ENCODE assay signal across 14 mouse cellular contexts in genomic region chr17:33713271-33713670, GRCm38 (mm10). TPM values are rescaled to one million over a fixed set of nuclear protein-coding genes. Genes with fewer than 3 reads are reported as not detected.
DNase-seq lines count a peak whose midpoint lies in the region; ATAC-seq and TF ChIP-seq lines count a peak whose summit lies in the region.
"Had no signal": no experiment of that assay in that cellular context is flagged by ENCODE, and none has a peak within 500 bp of the region (broad histone marks: within the 10 kb centered on the region; RNA-seq: fewer than 3 reads in every experiment).

No protein-coding gene starts in this region.

- H3K4me1 ChIP-seq in intestine, embryonic 15.5 days (replicated peaks) = no peaks in the 10 kb centered on the region
- H3K4me1 ChIP-seq in intestine, postnatal 0 days (replicated peaks; ENCODE audit: control insufficient read depth, insufficient read depth, low read length) = no peaks in the 10 kb centered on the region
- H3K4me1 ChIP-seq in liver, embryonic 13.5 days (replicated peaks) = peaks cover 83% of the 10 kb centered on the region

- H3K27ac ChIP-seq in intestine, embryonic 15.5 days = no peak overlapping the region
- no peak overlapping the region for H3K27ac ChIP-seq in intestine, postnatal 0 days (ENCODE audit: low read depth, low read length)
- H3K27ac ChIP-seq in liver, embryonic 13.5 days = peak overlapping the region; percentile 97
- H3K27ac ChIP-seq in gastrocnemius, adult 2 months = no peak overlapping the region
- H3K27ac ChIP-seq: forebrain, embryonic 12.5 days had no signal

- no peaks in the 10 kb centered on the region for H3K27me3 ChIP-seq in intestine, embryonic 15.5 days (replicated peaks)
- H3K27me3 ChIP-seq in intestine, postnatal 0 days (replicated peaks; ENCODE audit: control insufficient read depth, insufficient read depth, low read length) = no peaks in the 10 kb centered on the region
- H3K27me3 ChIP-seq in liver, embryonic 13.5 days = no peaks in the 10 kb centered on the region
- H3K27me3 ChIP-seq: forebrain, embryonic 12.5 days had no signal

- 68% methylated on average over 5 of the region's 5 CpGs for WGBS in intestine, embryonic 15.5 days
- WGBS in intestine, postnatal 0 days = 74% methylated on average over 5 of the region's 5 CpGs
- WGBS in liver, embryonic 13.5 days (ENCODE audit: insufficient replicate concordance) = 17% methylated on average over 5 of the region's 5 CpGs

- 0 out of 2 replicates have a peak, but pooled peaks have one; percentile 60 for ATAC-seq in intestine, embryonic 15.5 days
- no peak for ATAC-seq in intestine, postnatal 0 days
- ATAC-seq in liver, embryonic 13.5 days (ENCODE audit: low read depth) = peak; percentile 92

- peak; percentile 89 for DNase-seq in c-Kit-positive CD71-positive TER-119-positive erythroid progenitor cells, embryonic 14.5 days (ENCODE audit: low spot score)
- peak; percentile 86 for DNase-seq in liver, embryonic 13.5 days
- DNase-seq in spleen, postnatal 4 days (ENCODE audit: low spot score in 2 of 2) = peak; percentile 71 to 78
- DNase-seq in gastrocnemius, adult 2 months = no peak
- DNase-seq in cerebellum, postnatal 14 days = no peak
- DNase-seq in urinary bladder, postnatal 10 days (ENCODE audit: low spot score) = no peak
- DNase-seq: gastrocnemius, postnatal 14 days; heart, postnatal 4 days; right cerebral cortex, adult 18-20 months; thymus, adult 18-20 months had no signal

- no peak for TF ChIP-seq CTCF in intestine, postnatal 0 days (IDR thresholded peaks at IDR 0.05; ENCODE audit: low read depth)
- no peak for TF ChIP-seq CTCF in gastrocnemius, adult 2 months (IDR thresholded peaks at IDR 0.05)

- no peak overlapping the region for H3K4me2 ChIP-seq in intestine, embryonic 15.5 days (replicated peaks)
- no peak overlapping the region for H3K4me2 ChIP-seq in intestine, postnatal 0 days (replicated peaks; ENCODE audit: low read depth)
- H3K4me2 ChIP-seq in liver, embryonic 13.5 days = peak overlapping the region; percentile 71
- H3K4me2 ChIP-seq: forebrain, embryonic 12.5 days; midbrain, embryonic 11.5 days had no signal

- intact Hi-C loops in gastrocnemius, adult 2 months (cut with DNase I) = no loop called here

- H3K9ac ChIP-seq in intestine, embryonic 15.5 days = no peak overlapping the region
- H3K9ac ChIP-seq in intestine, postnatal 0 days (ENCODE audit: low read depth, low read length) = no peak overlapping the region
- peak overlapping the region; percentile 96 for H3K9ac ChIP-seq in liver, embryonic 13.5 days
- H3K9ac ChIP-seq: forebrain, embryonic 12.5 days had no signal

- H3K4me3 ChIP-seq in intestine, embryonic 15.5 days (replicated peaks) = no peak overlapping the region
- H3K4me3 ChIP-seq in intestine, postnatal 0 days (ENCODE audit: low read depth, low read length) = no peak overlapping the region
- H3K4me3 ChIP-seq in liver, embryonic 13.5 days (replicated peaks) = peak overlapping the region; percentile 65
- H3K4me3 ChIP-seq in gastrocnemius, adult 2 months = no peak overlapping the region
- H3K4me3 ChIP-seq: forebrain, embryonic 12.5 days had no signal

- peaks cover 4% of the 10 kb centered on the region for H3K36me3 ChIP-seq in intestine, embryonic 15.5 days
- peaks cover 8% of the 10 kb centered on the region; the same call in 1 of the 2 replicates for H3K36me3 ChIP-seq in intestine, postnatal 0 days (ENCODE audit: control insufficient read depth, insufficient read depth)
- peaks cover 59% of the 10 kb centered on the region for H3K36me3 ChIP-seq in liver, embryonic 13.5 days

- H3K9me3 ChIP-seq in intestine, embryonic 15.5 days = no peaks in the 10 kb centered on the region
- no peaks in the 10 kb centered on the region for H3K9me3 ChIP-seq in intestine, postnatal 0 days (ENCODE audit: control insufficient read depth)
- H3K9me3 ChIP-seq in liver, embryonic 13.5 days (replicated peaks) = peaks cover 11% of the 10 kb centered on the region
- H3K9me3 ChIP-seq: forebrain, embryonic 12.5 days had no signal

RNA-seq across cellular contexts. Expression of gene March2, which starts 5.2 kb away (rescaled TPM):
- 49.4 and 52.7 TPM in 2 replicates for polyA plus RNA-seq in intestine, embryonic 15.5 days (2015; fragmentation: Nextera tagmentation; extraction: Ambion mirVana)
- polyA plus RNA-seq in intestine, postnatal 0 days (2015; fragmentation: Nextera tagmentation; extraction: Ambion mirVana) = 51.2 and 56.0 TPM in 2 replicates
- polyA plus RNA-seq in liver, embryonic 13.5 days (2015; fragmentation: Nextera tagmentation; extraction: Ambion mirVana) = 214 and 231 TPM in 2 replicates
- 10 to 100 TPM; 88.8 to 90.7 TPM for total RNA-seq in gastrocnemius, adult 2 months (2021)

RNA-seq across cellular contexts. Expression of gene Hnrnpm, which starts 26.6 kb away (rescaled TPM):
- 276 and 325 TPM in 2 replicates for polyA plus RNA-seq in intestine, embryonic 15.5 days (2015; fragmentation: Nextera tagmentation; extraction: Ambion mirVana)
- 145 and 152 TPM in 2 replicates for polyA plus RNA-seq in intestine, postnatal 0 days (2015; fragmentation: Nextera tagmentation; extraction: Ambion mirVana)
- 160 and 237 TPM in 2 replicates for polyA plus RNA-seq in liver, embryonic 13.5 days (2015; fragmentation: Nextera tagmentation; extraction: Ambion mirVana)
- total RNA-seq in gastrocnemius, adult 2 months (2021) = 10 to 100 TPM; 79.1 to 95.6 TPM

RNA-seq across cellular contexts. Expression of gene Rab11b, which starts 47.1 kb away (rescaled TPM):
- 206 and 218 TPM in 2 replicates for polyA plus RNA-seq in intestine, embryonic 15.5 days (2015; fragmentation: Nextera tagmentation; extraction: Ambion mirVana)
- 157 and 160 TPM in 2 replicates for polyA plus RNA-seq in intestine, postnatal 0 days (2015; fragmentation: Nextera tagmentation; extraction: Ambion mirVana)
- polyA plus RNA-seq in liver, embryonic 13.5 days (2015; fragmentation: Nextera tagmentation; extraction: Ambion mirVana) = 117 and 123 TPM in 2 replicates
- total RNA-seq in gastrocnemius, adult 2 months (2021) = 100 to 1,000 TPM; 134 to 150 TPM

Comparison
In these comparisons a context has a peak if more than half of its experiments do, and no peak if none do; other contexts are left out.
1. DNase-seq: peak in c-Kit-positive CD71-positive TER-119-positive erythroid progenitor cells, embryonic 14.5 days (single experiment), liver, embryonic 13.5 days (single experiment) and spleen, postnatal 4 days (2 of 2); none in gastrocnemius, adult 2 months (single experiment), cerebellum, postnatal 14 days (0 of 2) and urinary bladder, postnatal 10 days (single experiment).